In the genomic region with DNA sequence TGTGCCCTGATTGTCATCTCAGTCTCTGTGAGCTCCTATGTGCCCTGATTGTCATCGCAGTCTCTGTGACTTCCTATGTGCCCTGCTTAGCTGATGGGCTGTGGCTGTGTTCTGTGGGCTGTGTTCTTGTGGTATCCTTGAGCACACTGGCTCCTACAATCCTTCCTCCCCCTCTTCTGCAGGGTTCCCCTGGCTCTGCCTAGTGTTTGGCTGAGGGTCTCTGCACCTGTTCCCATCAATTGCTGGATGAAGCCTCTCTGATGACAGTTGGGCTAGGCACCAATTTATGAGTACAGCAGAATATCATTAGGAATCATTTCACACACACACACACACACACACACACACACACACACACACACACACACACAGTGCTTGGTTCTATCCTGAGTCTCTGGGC, we compare ENCODE assay signal across 36 mouse cellular contexts. TPM values are rescaled to one million over a fixed set of nuclear protein-coding genes. Genes with fewer than 3 reads are reported as not detected.
"Had no signal": no experiment of that assay in that cellular context is flagged by ENCODE, and none has a peak within 500 bp of the region (broad histone marks: within the 10 kb centered on the region; RNA-seq: fewer than 3 reads in every experiment).

No protein-coding gene starts in this region.

- H3K27me3 ChIP-seq: lung, embryonic 15.5 days; midbrain, embryonic 13.5 days; midbrain, embryonic 15.5 days had no signal

- H3K36me3 ChIP-seq: limb, embryonic 12.5 days; limb, embryonic 13.5 days; limb, embryonic 15.5 days; liver, embryonic 12.5 days; liver, embryonic 13.5 days; liver, embryonic 15.5 days; lung, embryonic 15.5 days; midbrain, embryonic 10.5 days; midbrain, embryonic 15.5 days had no signal

- H3K4me2 ChIP-seq: limb, embryonic 12.5 days; limb, embryonic 13.5 days; limb, embryonic 15.5 days; liver, embryonic 11.5 days; liver, embryonic 13.5 days; liver, embryonic 15.5 days; lung, embryonic 14.5 days; lung, embryonic 15.5 days; midbrain, embryonic 11.5 days; midbrain, embryonic 12.5 days; midbrain, embryonic 13.5 days; midbrain, embryonic 15.5 days had no signal

- H3K4me3 ChIP-seq: left cerebral cortex, adult 2 months; limb, embryonic 12.5 days; limb, embryonic 13.5 days; limb, embryonic 15.5 days; liver, embryonic 12.5 days; liver, embryonic 13.5 days; liver, embryonic 15.5 days; lung, embryonic 15.5 days; megakaryocyte, embryonic 14.5 days; midbrain, embryonic 12.5 days; midbrain, embryonic 13.5 days; midbrain, embryonic 15.5 days; myocyte had no signal

- H3K9ac ChIP-seq: limb, embryonic 12.5 days; limb, embryonic 13.5 days; limb, embryonic 15.5 days; liver, embryonic 12.5 days; liver, embryonic 13.5 days; liver, embryonic 14.5 days; liver, embryonic 15.5 days; liver, postnatal 0 days; lung, embryonic 14.5 days; lung, embryonic 15.5 days; midbrain, embryonic 12.5 days; midbrain, embryonic 13.5 days; midbrain, embryonic 15.5 days had no signal

- ATAC-seq: liver, embryonic 12.5 days; liver, postnatal 0 days; lung, postnatal 0 days; midbrain, embryonic 13.5 days; midbrain, embryonic 15.5 days; midbrain, embryonic 16.5 days had no signal

- H3K27ac ChIP-seq: left cerebral cortex, adult 2 months; limb, embryonic 12.5 days; limb, embryonic 13.5 days; limb, embryonic 15.5 days; liver, embryonic 12.5 days; liver, embryonic 13.5 days; liver, embryonic 14.5 days; liver, embryonic 15.5 days; lung, embryonic 15.5 days; macrophage; midbrain, embryonic 12.5 days; midbrain, embryonic 13.5 days; midbrain, embryonic 15.5 days had no signal

- DNase-seq: left cerebral cortex, postnatal 4 days; liver; liver, embryonic 13.5 days; liver, postnatal 0 days; lung, adult 18-20 months; lung, adult 2 months; lung, embryonic 14.5 days; lung, postnatal 10 days; lung, postnatal 14 days; lung, postnatal 36 days; lung, postnatal 4 days; midbrain, embryonic 14.5 days had no signal

- H3K9me3 ChIP-seq: limb, embryonic 12.5 days; limb, embryonic 13.5 days; limb, embryonic 15.5 days; liver, embryonic 12.5 days; liver, embryonic 13.5 days; liver, embryonic 15.5 days; lung, embryonic 15.5 days; midbrain, embryonic 10.5 days; midbrain, embryonic 12.5 days; midbrain, embryonic 13.5 days; midbrain, embryonic 15.5 days had no signal

RNA-seq across cellular contexts. Expression of gene 4930451I11Rik, which starts 1.9 kb away (rescaled TPM):
- polyA plus RNA-seq: limb, embryonic 11.5 days; limb, embryonic 12.5 days; limb, embryonic 13.5 days; limb, embryonic 15.5 days; liver, adult 2 months; liver, embryonic 11.5 days; liver, embryonic 12.5 days; liver, embryonic 13.5 days; liver, embryonic 14.5 days; liver, embryonic 15.5 days; liver, embryonic 16.5 days; liver, postnatal 0 days; lung, adult 2 months; lung, embryonic 14.5 days; lung, embryonic 15.5 days; lung, embryonic 16.5 days; lung, postnatal 0 days; macrophage; midbrain, embryonic 10.5 days; midbrain, embryonic 11.5 days; midbrain, embryonic 12.5 days; midbrain, embryonic 13.5 days; midbrain, embryonic 14.5 days; midbrain, embryonic 15.5 days; midbrain, embryonic 16.5 days; myocyte; neural tube, embryonic 11.5 days had no signal

RNA-seq across cellular contexts. Expression of gene Doc2a, which starts 13.9 kb away (rescaled TPM):
- polyA plus RNA-seq: liver, adult 2 months; liver, embryonic 15.5 days; liver, embryonic 16.5 days; liver, postnatal 0 days; myocyte had no signal

RNA-seq across cellular contexts. Expression of gene Fam57b, which starts 35.8 kb away (rescaled TPM):
- polyA plus RNA-seq: limb, embryonic 11.5 days; liver, embryonic 11.5 days; liver, embryonic 12.5 days; liver, embryonic 15.5 days; liver, embryonic 16.5 days had no signal
